Comparison of ENCODE assay signal across 7 mouse cellular contexts in the genomic region with DNA sequence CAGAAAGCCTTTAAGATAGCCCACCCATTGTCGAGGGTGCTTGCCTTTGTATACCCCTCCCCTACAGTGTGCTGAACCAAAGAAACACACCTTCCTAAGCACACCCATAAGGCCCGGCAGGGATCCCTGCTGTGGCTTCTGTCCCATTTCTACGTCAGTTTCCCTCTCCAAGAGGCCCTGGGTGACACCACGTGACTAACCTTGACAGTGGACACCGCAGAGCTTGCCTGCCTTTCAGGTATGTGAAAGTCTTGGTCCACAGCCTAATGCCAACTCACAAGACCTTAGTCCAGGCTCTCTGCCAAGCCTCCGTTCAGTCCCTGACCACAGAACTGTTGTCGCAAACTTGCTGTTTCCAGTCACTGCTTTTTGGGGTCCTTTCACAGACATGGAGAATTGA. TPM values are rescaled to one million over a fixed set of nuclear protein-coding genes. Genes with fewer than 3 reads are reported as not detected.
A peak's percentile ranks its signal among the peaks of the same experiment; 100 is the strongest.
DNase-seq lines count a peak whose midpoint lies in the region; ATAC-seq and TF ChIP-seq lines count a peak whose summit lies in the region.

No protein-coding gene starts in this region.

- H3K4me1 ChIP-seq in kidney, embryonic 15.5 days = no peaks in the 10 kb centered on the region
- H3K4me1 ChIP-seq in midbrain, postnatal 0 days (ENCODE audit: insufficient read depth, low read length) = no peaks in the 10 kb centered on the region
- H3K4me1 ChIP-seq in forebrain, embryonic 14.5 days (ENCODE audit: control insufficient read depth, insufficient read depth, low read length) = no peaks in the 10 kb centered on the region

- peak; percentile 96 for ATAC-seq in Patski
- peak; percentile 71 for ATAC-seq in erythroblast, adult 5-6 weeks (replicated peaks; ENCODE audit: low FRiP score, poor library complexity, severe bottlenecking)
- ATAC-seq in kidney, embryonic 15.5 days (replicated peaks; ENCODE audit: low FRiP score) = peak; percentile 56
- ATAC-seq in midbrain, postnatal 0 days (ENCODE audit: low FRiP score) = no peak
- ATAC-seq in forebrain, embryonic 14.5 days = no peak

- POLR2A ChIA-PET in Patski (lab: Charles Lee) = interaction anchor here (0.6 kb wide), 1 partner anchor 26 kb away, joined by 4 read pairs; no protein-coding TSS in a partner anchor

- no peaks in the 10 kb centered on the region for H3K36me3 ChIP-seq in kidney, embryonic 15.5 days
- no peaks in the 10 kb centered on the region for H3K36me3 ChIP-seq in midbrain, postnatal 0 days (ENCODE audit: insufficient read depth, low read length)
- H3K36me3 ChIP-seq in forebrain, embryonic 14.5 days (ENCODE audit: control insufficient read depth, insufficient read depth, low read length) = no peaks in the 10 kb centered on the region

- 71% methylated on average over 7 of the region's 7 CpGs for WGBS in kidney, embryonic 15.5 days
- WGBS in midbrain, postnatal 0 days = 68% methylated on average over 7 of the region's 7 CpGs
- WGBS in forebrain, embryonic 14.5 days = 83% methylated on average over 7 of the region's 7 CpGs

- in situ Hi-C loops in Patski (cut with MboI; ENCODE audit: low pct_unique_long_range_greater_than_20kb) = no loop called here

- no peak overlapping the region for H3K4me3 ChIP-seq in kidney, embryonic 15.5 days (replicated peaks)
- H3K4me3 ChIP-seq in midbrain, postnatal 0 days (ENCODE audit: low read depth, low read length) = no peak overlapping the region
- H3K4me3 ChIP-seq in forebrain, embryonic 14.5 days (ENCODE audit: low read depth, low read length) = no peak overlapping the region

- no peak overlapping the region for H3K27ac ChIP-seq in kidney, embryonic 15.5 days
- no peak overlapping the region for H3K27ac ChIP-seq in midbrain, postnatal 0 days (ENCODE audit: low read depth, low read length)
- no peak overlapping the region for H3K27ac ChIP-seq in forebrain, embryonic 14.5 days (ENCODE audit: low read depth, low read length)

- no peaks in the 10 kb centered on the region for H3K9me3 ChIP-seq in kidney, embryonic 15.5 days (replicated peaks)
- H3K9me3 ChIP-seq in midbrain, postnatal 0 days (ENCODE audit: low read length) = no peaks in the 10 kb centered on the region
- no peaks in the 10 kb centered on the region for H3K9me3 ChIP-seq in forebrain, embryonic 14.5 days (replicated peaks; ENCODE audit: control insufficient read depth, low read length)

- CTCF ChIA-PET in Patski (lab: Charles Lee) = interaction anchor here (1.3 kb wide), 1 partner anchor 41 kb away, joined by 3 read pairs; no protein-coding TSS in a partner anchor

- peak; percentile 95 for DNase-seq in Patski (ENCODE audit: low read depth, low spot score)
- DNase-seq in lung, postnatal 14 days = peak; percentile 37
- DNase-seq in midbrain, postnatal 0 days (ENCODE audit: low spot score) = no peak
- no peak for DNase-seq in urinary bladder, postnatal 36 days (ENCODE audit: low spot score in 2 of 2)
- no peak for DNase-seq in forebrain, embryonic 14.5 days (ENCODE audit: low spot score)

- H3K27me3 ChIP-seq in Patski = no peaks in the 10 kb centered on the region
- H3K27me3 ChIP-seq in kidney, embryonic 15.5 days = no peaks in the 10 kb centered on the region
- no peaks in the 10 kb centered on the region for H3K27me3 ChIP-seq in midbrain, postnatal 0 days (ENCODE audit: insufficient read depth, low read length)
- no peaks in the 10 kb centered on the region for H3K27me3 ChIP-seq in forebrain, embryonic 14.5 days (replicated peaks; ENCODE audit: control insufficient read depth, insufficient read depth, low read length)

- no peak overlapping the region for H3K9ac ChIP-seq in kidney, embryonic 15.5 days
- H3K9ac ChIP-seq in midbrain, postnatal 0 days (replicated peaks; ENCODE audit: low read length, poor library complexity, severe bottlenecking) = no peak overlapping the region
- H3K9ac ChIP-seq in forebrain, embryonic 14.5 days (ENCODE audit: low read length) = no peak overlapping the region

- TF ChIP-seq CTCF in Patski (IDR thresholded peaks at IDR 0.05) = no peak
- TF ChIP-seq CTCF in midbrain, postnatal 0 days (IDR thresholded peaks at IDR 0.05) = no peak

- H3K4me2 ChIP-seq in kidney, embryonic 15.5 days = no peak overlapping the region
- no peak overlapping the region for H3K4me2 ChIP-seq in midbrain, postnatal 0 days (ENCODE audit: low read depth, low read length, poor library complexity, severe bottlenecking)
- H3K4me2 ChIP-seq in forebrain, embryonic 14.5 days (ENCODE audit: low read length) = no peak overlapping the region

RNA-seq across cellular contexts. Expression of a gene that starts 20.1 kb away (rescaled TPM):
- not detected for polyA plus RNA-seq in Patski (2021)
- total RNA-seq in erythroblast, adult 5-6 weeks (2015; ENCODE audit: low replicate concordance) = not detected in 2 replicates
- 0.26 and 0.84 TPM in 2 replicates for total RNA-seq in erythroblast, adult 5-6 weeks (2017; ENCODE audit: low replicate concordance)
- not detected in 2 replicates for polyA plus RNA-seq in kidney, embryonic 15.5 days (2015; fragmentation: Nextera tagmentation; extraction: Ambion mirVana)
- total RNA-seq in midbrain, postnatal 0 days (2014; rRNA removed) = 0.05 and 0.33 TPM in 2 replicates
- polyA plus RNA-seq in midbrain, postnatal 0 days (2015; fragmentation: Nextera tagmentation; extraction: Ambion mirVana) = 0.17 and 0.26 TPM in 2 replicates
- polyA plus RNA-seq in forebrain, embryonic 14.5 days (2014; fragmentation: Nextera tagmentation; extraction: Ambion mirVana) = not detected in 2 replicates

RNA-seq across cellular contexts. Expression of a gene that starts 26.5 kb away (rescaled TPM):
- polyA plus RNA-seq in Patski (2021) = 149 TPM
- 219 and 226 TPM in 2 replicates for total RNA-seq in erythroblast, adult 5-6 weeks (2015; ENCODE audit: low replicate concordance)
- 338 and 399 TPM in 2 replicates for total RNA-seq in erythroblast, adult 5-6 weeks (2017; ENCODE audit: low replicate concordance)
- polyA plus RNA-seq in kidney, embryonic 15.5 days (2015; fragmentation: Nextera tagmentation; extraction: Ambion mirVana) = 90.5 and 106 TPM in 2 replicates
- total RNA-seq in midbrain, postnatal 0 days (2014; rRNA removed) = 58.6 and 65.1 TPM in 2 replicates
- 102 and 129 TPM in 2 replicates for polyA plus RNA-seq in midbrain, postnatal 0 days (2015; fragmentation: Nextera tagmentation; extraction: Ambion mirVana)
- polyA plus RNA-seq in forebrain, embryonic 14.5 days (2014; fragmentation: Nextera tagmentation; extraction: Ambion mirVana) = 76.8 and 84.0 TPM in 2 replicates

Comparison
In these comparisons a context has a peak if more than half of its experiments do, and no peak if none do; other contexts are left out.
1. ATAC-seq: peak in Patski (single experiment), erythroblast, adult 5-6 weeks (single experiment) and kidney, embryonic 15.5 days (single experiment); none in midbrain, postnatal 0 days (single experiment) and forebrain, embryonic 14.5 days (single experiment).
2. DNase-seq: peak in Patski (single experiment) and lung, postnatal 14 days (single experiment); none in midbrain, postnatal 0 days (single experiment), urinary bladder, postnatal 36 days (0 of 2) and forebrain, embryonic 14.5 days (single experiment).